Mouse (Mus musculus) CD4-positive, CD25-positive, alpha-beta regulatory T cell, adult 2 months (primary cell): ENCODE measurements around the gene Asb16.
A peak's percentile ranks its signal among the peaks of the same experiment; 100 is the strongest.

Experiments used
- DNase-seq: peaks from one replicate; pipeline ENCODE4 v3.0.0-alpha.2; 2012; ENCODE audit warnings: low read depth, low spot score

The Asb16 gene

GRCm38 (mm10) chr11:102268520-102269244 is at the start of gene Asb16:
Gene Asb16 (plus strand): TSS chr11:102268743.
- DNase-seq: no peak

- DNase-seq: peak; percentile 89
These were observed 49.8 kb upstream of the Asb16 start for GRCm38 (mm10) chr11:102218783-102219182.

- DNase-seq: no peak
These were observed 49.1 kb upstream of the Asb16 start for GRCm38 (mm10) chr11:102219247-102219993.

- peak; percentile 30 for DNase-seq
These were observed 48.6 kb upstream of the Asb16 start for GRCm38 (mm10) chr11:102219994-102220346.

- no peak for DNase-seq
These were observed 48.1 kb upstream of the Asb16 start for GRCm38 (mm10) chr11:102220451-102220850.

GRCm38 (mm10) chr11:102221243-102221953 is 47.1 kb upstream of the Asb16 start:
- DNase-seq: no peak

- DNase-seq: peak; percentile 34
These were observed 46.6 kb upstream of the Asb16 start for GRCm38 (mm10) chr11:102221954-102222351.

- peak; percentile 86 for DNase-seq
These were observed 45.4 kb upstream of the Asb16 start for GRCm38 (mm10) chr11:102223166-102223565.

GRCm38 (mm10) chr11:102224686-102225085 is 43.9 kb upstream of the Asb16 start:
- DNase-seq: no peak

GRCm38 (mm10) chr11:102225221-102225620 is 43.3 kb upstream of the Asb16 start:
- DNase-seq: no peak

GRCm38 (mm10) chr11:102226067-102226978 is 42.2 kb upstream of the Asb16 start:
- DNase-seq: no peak

- no peak for DNase-seq
These were observed 41.0 kb upstream of the Asb16 start for GRCm38 (mm10) chr11:102227270-102228190.

- no peak for DNase-seq
These were observed 40.4 kb upstream of the Asb16 start for GRCm38 (mm10) chr11:102228191-102228545.

- DNase-seq: no peak
These were observed 39.8 kb upstream of the Asb16 start for GRCm38 (mm10) chr11:102228646-102229268.

GRCm38 (mm10) chr11:102229331-102229953 is 39.1 kb upstream of the Asb16 start:
- DNase-seq: peak; percentile 56

- peak; percentile 99 for DNase-seq
These were observed 38.4 kb upstream of the Asb16 start, which contains the start of gene Hdac5 for GRCm38 (mm10) chr11:102230006-102230741. Gene Hdac5 (minus strand): TSS chr11:102230166.

- no peak for DNase-seq
These were observed 32.5 kb upstream of the Asb16 start for GRCm38 (mm10) chr11:102236022-102236421.

- no peak for DNase-seq
These were observed 27.9 kb upstream of the Asb16 start for GRCm38 (mm10) chr11:102240636-102241035.

GRCm38 (mm10) chr11:102241246-102241645 is 27.3 kb upstream of the Asb16 start:
- no peak for DNase-seq
